Mouse (Mus musculus) megakaryocyte, embryonic 14.5 days (primary cell): ENCODE measurements around the gene Thoc5.

Experiments
- FLI1 ChIP-seq: IDR thresholded peaks from 2 replicates; pipeline ENCODE4 v1.6.1; 2012; ENCODE audit warnings: low read length, inconsistent platforms, mixed read lengths
- GATA1 ChIP-seq: IDR thresholded peaks from 3 replicates; pipeline ENCODE4 v1.6.1; 2012; ENCODE audit warnings: mixed read lengths, low read length, inconsistent platforms, borderline replicate concordance

- TF ChIP-seq GATA1, result no peak
- no peak for TF ChIP-seq FLI1
These were observed 11.1 kb downstream of the Thoc5 start for GRCm38 (mm10) chr11:4906231-4906630.
